Mouse (Mus musculus) forebrain, embryonic 15.5 days (tissue): Measurements from ENCODE around the gene Map2k7. TPM values are rescaled to one million over a fixed set of nuclear protein-coding genes. Genes with fewer than 3 reads are reported as not detected.

Experiments used
- ATAC-seq: fragments of 200-750 bp; cut with Nextera tagmentation; replicated peaks from 2 replicates; pipeline ENCODE4 v1.8.0; 2017; ENCODE audit warnings: mild to moderate bottlenecking, moderate TSS enrichment, moderate library complexity
- H3K27ac ChIP-seq: fragments of 300-500 bp; sonication (generic); replicated peaks from 2 replicates; pipeline ENCODE4 v1.5.1; 2015; ENCODE audit warnings: mild to moderate bottlenecking, inconsistent platforms
- H3K27me3 ChIP-seq: fragments of 300-500 bp; sonication (generic); 2 replicates; pipeline ENCODE4 v1.6.1; 2015; ENCODE audit warnings: inconsistent platforms
- H3K36me3 ChIP-seq: fragments of 300-500 bp; sonication (generic); 2 replicates; pipeline ENCODE4 v1.6.1; 2015; ENCODE audit warnings: mild to moderate bottlenecking, inconsistent platforms
- H3K4me1 ChIP-seq: fragments of 300-500 bp; sonication (generic); 2 replicates; pipeline ENCODE4 v1.6.1; 2015; ENCODE audit warnings: inconsistent platforms
- H3K4me2 ChIP-seq: fragments of 300-500 bp; sonication (generic); replicated peaks from 2 replicates; pipeline ENCODE4 v1.6.1; 2015; ENCODE audit warnings: mild to moderate bottlenecking, inconsistent platforms
- H3K4me3 ChIP-seq: fragments of 300-500 bp; sonication (generic); 2 replicates; pipeline ENCODE4 v1.5.1; 2015; ENCODE audit warnings: mild to moderate bottlenecking, inconsistent platforms
- H3K9ac ChIP-seq: fragments of 300-500 bp; sonication (generic); replicated peaks from 2 replicates; pipeline ENCODE4 v1.6.1; 2015; ENCODE audit warnings: mild to moderate bottlenecking, inconsistent platforms
- H3K9me3 ChIP-seq: fragments of 300-500 bp; sonication (generic); 2 replicates; pipeline ENCODE4 v1.6.1; 2016; ENCODE audit warnings: inconsistent platforms
- whole genome bisulfite sequencing: fragments of 180-500 bp; shearing (Covaris S2); methylation state at CpG from one replicate; pipeline ENCODE4 v1.1.7; 2015; ENCODE audit warnings: mixed read lengths; 5-methylcytosine and 5-hydroxymethylcytosine counted together
- polyA plus RNA-seq: library from polyadenylated mRNA; unstranded; fragments of >200 nt; fragmentation: Nextera tagmentation; extraction: Ambion mirVana; gene quantifications from 2 replicates; pipeline ENCODE4 v1.2.1, GENCODE M21; 2015

Map2k7 gene
- polyA plus RNA-seq, 1 experiment from 2014 or later, result 27.5 TPM

DNA sequence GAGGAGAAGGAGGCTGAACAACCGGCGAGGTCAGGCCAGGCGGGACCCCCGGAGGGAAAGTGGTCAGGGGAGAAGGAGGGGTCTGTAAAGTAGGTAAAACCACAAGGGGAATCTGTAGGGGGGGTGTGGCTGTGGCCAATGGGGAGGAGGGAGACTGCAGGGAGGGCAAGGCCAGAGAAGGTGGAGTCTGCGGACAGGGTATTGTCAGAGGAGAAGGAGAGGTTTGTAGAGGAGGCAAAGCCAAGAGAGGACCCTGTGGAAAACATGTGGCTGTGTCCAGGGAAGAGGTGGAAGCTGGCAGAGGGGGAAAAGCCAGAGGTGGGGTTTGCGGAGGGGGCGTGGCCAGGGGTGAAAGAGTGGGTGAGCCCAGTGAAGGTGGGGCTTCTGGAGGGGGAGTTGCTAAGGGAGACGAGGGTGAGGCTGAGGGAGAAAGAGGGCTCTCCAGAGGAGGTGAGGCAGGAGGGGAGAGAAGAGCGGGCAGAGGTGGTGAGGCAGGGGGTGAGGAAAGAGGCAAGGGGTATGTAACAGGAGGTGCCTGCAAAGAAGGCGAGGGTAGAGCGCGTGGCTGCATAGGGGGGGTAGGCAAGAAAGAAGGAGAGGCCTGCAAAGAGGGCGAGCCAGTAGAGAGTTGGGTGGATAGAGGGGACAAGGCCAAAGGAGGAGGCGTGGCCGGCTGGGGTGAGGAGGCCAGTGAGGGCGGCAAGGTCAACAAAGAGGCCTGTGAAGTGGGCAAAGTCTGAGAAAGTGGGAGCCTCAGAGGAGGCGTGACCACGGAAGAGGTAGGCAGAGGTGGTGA lies 25.1 kb upstream of the Map2k7 start:
- Histone ChIP-seq H3K4me3 (peak overlapping the region; percentile 46), H3K9me3 (no peaks in the 10 kb centered on the region), H3K4me2 (peak overlapping the region; percentile 98), H3K9ac (peak overlapping the region; percentile 53), H3K4me1 (peaks cover 41% of the 10 kb centered on the region), H3K27me3 (no peaks in the 10 kb centered on the region), H3K36me3 (peaks cover 25% of the 10 kb centered on the region), H3K27ac (peak overlapping the region; percentile 44)
- 6% methylated on average over 17 of the region's 18 CpGs for WGBS
- ATAC-seq, result peak; percentile 12

DNA sequence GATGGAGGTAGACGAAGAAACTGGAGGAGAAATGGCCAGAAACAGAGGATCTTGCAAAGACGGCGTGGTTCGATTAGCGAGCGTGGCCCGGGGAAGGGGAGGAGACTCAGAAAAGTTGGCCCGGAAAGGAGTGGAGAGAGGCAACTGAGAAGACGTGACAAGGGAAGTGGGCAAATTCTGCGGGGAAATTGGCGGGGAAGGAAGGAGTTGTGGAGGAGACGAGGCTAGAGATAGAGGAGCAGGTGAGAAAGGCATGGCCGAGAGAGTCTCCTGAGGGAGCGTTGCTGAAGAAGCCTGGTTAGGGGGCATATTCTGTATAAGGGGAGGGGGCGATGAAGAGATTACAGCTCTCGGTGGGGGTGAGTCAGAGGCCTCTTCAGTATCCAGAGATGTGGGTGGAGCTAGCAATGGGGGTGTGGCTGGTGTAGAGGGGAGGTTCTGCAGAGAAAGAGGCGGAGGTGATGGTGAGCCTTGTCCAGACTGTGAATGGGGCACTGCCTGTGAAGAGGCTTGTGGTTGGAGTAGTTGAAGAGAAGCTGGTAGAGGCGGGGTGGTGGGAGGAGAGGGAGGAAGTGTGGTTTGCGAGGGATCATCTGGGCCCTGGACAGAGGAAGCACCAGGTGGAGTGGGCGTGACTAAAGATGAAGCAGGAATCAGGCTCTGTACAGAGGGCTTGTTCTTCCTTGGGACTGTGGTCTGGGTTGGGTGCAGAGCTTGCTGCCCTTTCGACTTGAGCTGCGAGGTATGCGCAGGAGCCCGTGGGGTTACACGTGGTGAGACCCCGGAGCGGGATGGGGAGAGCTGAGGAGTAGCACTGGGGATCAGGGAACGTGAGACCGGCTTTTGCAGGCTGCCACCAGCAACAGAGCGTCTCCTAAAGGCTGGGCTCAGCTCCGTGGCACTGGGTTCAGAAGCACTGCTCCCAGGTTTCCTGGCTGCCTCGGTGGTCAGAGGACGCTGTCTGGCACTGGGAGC lies 24.2 kb upstream of the Map2k7 start:
- H3K4me1 ChIP-seq, result peaks cover 41% of the 10 kb centered on the region
- H3K27me3 ChIP-seq, result no peaks in the 10 kb centered on the region
- peak overlapping the region; percentile 98 for H3K4me2 ChIP-seq
- H3K36me3 ChIP-seq, result peaks cover 18% of the 10 kb centered on the region
- no peak for ATAC-seq
- H3K27ac ChIP-seq, result 0 out of 2 replicates have a peak overlapping the region, but pooled peaks have one; percentile 44
- peak overlapping the region; percentile 53 for H3K9ac ChIP-seq
- H3K9me3 ChIP-seq, result no peaks in the 10 kb centered on the region
- 19% methylated on average over 33 of the region's 33 CpGs for WGBS
- H3K4me3 ChIP-seq, result peak overlapping the region; percentile 46

DNA sequence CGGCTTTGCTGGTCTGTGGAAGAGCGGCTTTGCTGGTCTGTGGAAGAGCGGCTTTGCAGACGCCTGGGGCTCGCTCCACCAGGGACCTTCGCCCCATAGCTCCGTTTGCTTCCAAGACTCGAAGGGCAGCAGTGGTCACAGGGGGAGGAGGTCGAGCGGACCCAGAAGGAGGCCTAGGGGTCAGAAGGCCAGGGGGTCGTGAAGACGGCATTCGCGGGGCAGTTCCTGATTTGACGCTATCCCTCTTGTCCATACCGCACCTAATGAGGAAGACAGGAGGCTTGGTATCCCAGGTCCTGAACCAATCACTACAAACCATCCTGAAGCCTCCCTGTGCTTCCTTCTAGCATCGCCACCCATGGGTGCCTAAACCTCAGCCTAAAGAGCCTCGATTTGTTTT lies 22.2 kb upstream of the Map2k7 start:
- Histone ChIP-seq H3K4me2 (peak overlapping the region; percentile 98), H3K4me1 (peaks cover 41% of the 10 kb centered on the region), H3K4me3 (peak overlapping the region; percentile 78), H3K27ac (peak overlapping the region; percentile 96), H3K9ac (peak overlapping the region; percentile 97), H3K27me3 (no peaks in the 10 kb centered on the region), H3K9me3 (no peaks in the 10 kb centered on the region), H3K36me3 (no peaks in the 10 kb centered on the region)
- WGBS, result 4% methylated on average over 18 of the region's 18 CpGs
- ATAC-seq, result peak; percentile 4; the same call in 1 of the 2 replicates

DNA sequence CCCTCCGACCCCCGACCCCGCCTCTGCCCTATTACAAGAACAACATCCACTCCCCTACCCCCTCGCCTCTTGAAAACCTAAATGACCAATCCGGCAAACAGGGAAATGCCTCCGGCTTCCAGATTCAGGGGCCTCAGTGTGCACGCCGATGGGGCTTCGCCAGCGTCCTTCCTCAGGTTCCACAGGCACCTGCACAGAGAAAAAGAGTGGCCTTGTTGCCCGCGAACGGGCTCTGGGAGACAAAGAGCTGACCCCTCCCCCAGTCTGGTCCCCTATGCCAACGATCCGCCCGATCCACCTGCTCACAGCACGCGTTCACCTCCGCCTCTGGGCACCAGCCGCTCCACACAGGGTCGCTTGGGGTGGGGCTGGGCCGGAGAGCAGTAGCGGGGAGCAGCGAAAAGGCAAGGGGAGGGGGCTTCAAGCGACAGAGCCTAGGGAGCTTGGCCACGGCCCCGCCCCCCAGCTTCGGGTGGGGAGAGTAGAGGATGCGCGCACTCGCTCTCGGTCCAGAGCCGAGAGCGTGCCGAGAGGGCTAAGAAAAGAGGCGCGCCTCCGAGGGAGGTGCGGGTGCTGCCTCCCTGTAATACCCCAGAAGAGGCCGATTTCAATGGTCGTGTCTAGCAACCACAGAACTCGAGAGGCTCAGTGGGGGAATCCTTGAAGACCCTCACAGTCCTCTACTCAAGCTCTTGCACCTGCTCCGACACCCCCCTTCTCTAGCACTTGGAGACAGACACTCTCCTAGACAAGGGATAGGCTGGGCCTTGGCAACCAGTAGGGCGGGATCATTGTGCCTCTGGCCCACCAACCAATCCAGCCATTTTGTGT lies 21.5 kb upstream of the Map2k7 start, which contains the start of gene Prr36:
Gene Prr36, minus strand, starts transcription at position 669 of the 831 bp plus-strand sequence.
- Histone ChIP-seq H3K9me3 (no peaks in the 10 kb centered on the region), H3K9ac (peak within 1 kb of the TSS; percentile 97), H3K27me3 (no peaks in the 10 kb centered on the region), H3K36me3 (no peaks in the 10 kb centered on the region), H3K4me2 (peak within 1 kb of the TSS; percentile 98), H3K27ac (peak within 1 kb of the TSS; percentile 96), H3K4me1 (peaks cover 41% of the 10 kb centered on the region), H3K4me3 (peak within 1 kb of the TSS; percentile 78)
- under 1% methylated on average over 44 of the region's 44 CpGs for WGBS
- peak; percentile 91 for ATAC-seq

DNA sequence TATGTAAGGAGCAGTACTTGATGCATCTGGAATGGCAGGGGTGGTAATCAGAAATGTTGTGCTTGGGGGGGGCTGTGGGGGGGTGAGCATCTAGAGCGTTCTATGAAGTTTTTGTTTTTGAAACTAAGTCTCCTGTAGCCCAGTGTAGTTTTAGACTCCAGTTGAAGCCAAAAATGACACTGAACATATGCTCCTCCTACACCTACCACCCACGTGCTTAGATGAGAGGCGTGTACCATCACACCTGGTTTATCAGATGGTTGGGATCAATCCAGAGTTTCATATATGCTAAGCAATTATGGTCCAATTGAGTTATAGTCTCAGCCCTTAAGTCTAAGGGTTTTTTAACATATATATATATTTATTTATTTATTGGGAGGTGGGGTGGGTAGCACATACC lies 18.9 kb upstream of the Map2k7 start:
- no peaks in the 10 kb centered on the region for H3K36me3 ChIP-seq
- peaks cover 21% of the 10 kb centered on the region for H3K4me1 ChIP-seq
- no peak overlapping the region for H3K4me2 ChIP-seq
- no peak overlapping the region for H3K9ac ChIP-seq
- no peaks in the 10 kb centered on the region for H3K9me3 ChIP-seq
- H3K27ac ChIP-seq, result no peak overlapping the region
- no peak for ATAC-seq
- WGBS, result 90% methylated on average over 3 of the region's 3 CpGs
- no peak overlapping the region for H3K4me3 ChIP-seq
- H3K27me3 ChIP-seq, result no peaks in the 10 kb centered on the region

DNA sequence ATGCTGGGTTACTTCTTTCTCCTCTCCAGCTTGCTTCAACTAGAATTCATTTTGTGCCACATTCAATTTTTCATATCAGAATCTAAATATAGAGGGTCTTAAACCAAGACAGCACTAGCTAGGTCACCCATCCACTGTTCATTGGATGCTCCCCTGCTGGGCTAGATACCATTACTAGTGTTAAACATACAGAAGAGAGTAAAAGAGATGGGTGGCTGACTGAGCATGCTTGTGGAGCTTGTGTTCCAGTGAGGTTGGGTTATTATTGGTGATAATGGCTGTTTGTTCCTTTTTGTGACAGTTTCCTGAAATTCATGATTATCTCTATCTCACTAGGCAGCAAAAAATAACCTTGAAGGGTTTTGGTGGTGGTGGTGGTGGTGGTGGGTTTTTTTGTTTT lies 16.5 kb upstream of the Map2k7 start:
- Histone ChIP-seq H3K4me2 (no peak overlapping the region), H3K4me1 (peaks cover 12% of the 10 kb centered on the region), H3K27ac (no peak overlapping the region), H3K36me3 (no peaks in the 10 kb centered on the region), H3K9ac (no peak overlapping the region), H3K27me3 (0 out of 2 replicates have a peak, but pooled peaks cover 6% of the 10 kb centered on the region), H3K9me3 (no peaks in the 10 kb centered on the region), H3K4me3 (no peak overlapping the region)
- no peak for ATAC-seq

DNA sequence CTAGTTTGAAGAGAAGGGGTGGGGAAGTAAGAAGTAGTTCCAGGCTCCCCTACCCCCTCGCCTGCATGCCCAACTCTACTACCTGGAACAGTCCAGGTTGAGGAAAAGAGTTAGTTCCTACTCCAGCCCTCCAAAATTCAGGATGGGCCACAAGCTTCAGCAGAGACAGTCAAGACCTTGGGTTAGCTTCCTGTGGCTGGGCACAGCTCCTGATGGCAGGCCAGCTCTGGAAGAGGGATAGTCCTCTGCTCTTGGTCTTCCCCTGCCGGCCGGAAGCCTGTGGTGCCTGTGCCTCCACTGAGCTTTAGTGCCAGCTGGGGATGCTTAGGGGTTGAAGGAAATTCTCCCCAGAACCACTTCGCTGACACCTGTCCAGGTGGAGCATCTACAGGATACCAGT lies 12.2 kb upstream of the Map2k7 start:
- H3K4me3 ChIP-seq, result no peak overlapping the region
- H3K27ac ChIP-seq, result no peak overlapping the region
- ATAC-seq, result peak; percentile 13; the same call in 1 of the 2 replicates
- peak overlapping the region; percentile 24 for H3K4me2 ChIP-seq
- 29% methylated on average over 4 of the region's 4 CpGs for WGBS
- no peaks in the 10 kb centered on the region for H3K36me3 ChIP-seq
- peaks cover 7% of the 10 kb centered on the region; the same call in 1 of the 2 replicates for H3K4me1 ChIP-seq
- 0 out of 2 replicates have a peak, but pooled peaks cover 7% of the 10 kb centered on the region for H3K27me3 ChIP-seq
- no peaks in the 10 kb centered on the region for H3K9me3 ChIP-seq
- H3K9ac ChIP-seq, result no peak overlapping the region

DNA sequence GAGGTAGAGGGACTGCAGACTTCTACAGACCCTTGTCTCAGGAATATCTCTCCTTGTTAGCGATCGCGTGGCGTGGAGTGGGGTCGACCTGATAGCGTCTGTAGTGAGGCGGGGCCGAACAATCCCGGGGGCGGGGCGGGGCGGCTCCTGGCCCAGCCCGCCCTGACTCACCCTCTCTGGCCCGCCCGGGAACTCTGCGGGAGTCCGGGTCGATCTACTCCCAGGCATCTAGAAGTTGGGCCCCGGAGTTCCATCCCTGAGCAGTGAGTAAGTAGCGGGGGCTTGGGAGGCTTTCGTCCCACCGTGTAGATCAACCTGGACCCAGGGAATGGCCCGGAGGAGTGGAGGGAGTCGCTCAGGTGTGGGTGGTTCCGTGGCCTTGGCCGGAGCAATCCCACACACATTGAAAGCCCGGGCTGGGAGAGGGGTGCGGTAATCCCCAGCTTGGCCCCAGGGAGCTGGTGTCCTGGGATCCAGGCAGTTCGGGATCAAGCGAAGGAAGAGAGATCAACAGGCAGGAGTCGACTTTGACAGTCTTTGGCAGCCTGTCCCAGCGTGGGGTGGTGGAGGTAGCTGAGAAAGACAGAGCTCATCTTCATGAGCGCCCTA lies 11.7 kb upstream of the Map2k7 start, which contains the start of gene Lrrc8e:
Gene Lrrc8e, plus strand, starts transcription at position 89 of the 609 bp plus-strand sequence.
- no peak within 1 kb of the TSS for H3K4me3 ChIP-seq
- 0 out of 2 replicates have a peak, but pooled peaks cover 7% of the 10 kb centered on the region for H3K27me3 ChIP-seq
- WGBS, result 5% methylated on average over 33 of the region's 33 CpGs
- peak within 1 kb of the TSS; percentile 24 for H3K4me2 ChIP-seq
- H3K36me3 ChIP-seq, result no peaks in the 10 kb centered on the region
- ATAC-seq, result peak; percentile 41
- H3K9ac ChIP-seq, result no peak within 1 kb of the TSS
- no peak within 1 kb of the TSS for H3K27ac ChIP-seq
- no peaks in the 10 kb centered on the region for H3K9me3 ChIP-seq
- peaks cover 7% of the 10 kb centered on the region; the same call in 1 of the 2 replicates for H3K4me1 ChIP-seq

DNA sequence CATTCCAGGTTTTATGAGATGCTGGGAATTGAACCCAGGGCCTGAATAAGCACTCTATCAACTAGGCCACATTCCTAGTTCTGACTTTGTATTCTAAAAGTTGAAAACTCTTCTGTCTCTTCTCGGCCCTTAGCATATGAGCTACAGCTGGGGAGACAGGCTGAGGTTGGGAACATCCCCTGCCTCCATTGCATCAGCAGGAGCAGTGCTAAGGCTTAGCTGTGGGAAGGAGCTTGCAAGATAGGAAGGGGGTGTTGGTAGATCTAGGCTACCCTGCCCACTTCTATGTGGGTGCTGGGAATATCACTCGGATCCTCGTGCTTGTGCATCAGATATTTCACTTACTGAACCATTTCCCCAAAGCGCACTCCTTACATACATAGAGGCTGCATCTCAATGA lies 10.6 kb upstream of the Map2k7 start:
- Histone ChIP-seq H3K27me3 (0 out of 2 replicates have a peak, but pooled peaks cover 7% of the 10 kb centered on the region), H3K4me3 (no peak overlapping the region), H3K9me3 (no peaks in the 10 kb centered on the region), H3K36me3 (no peaks in the 10 kb centered on the region), H3K27ac (no peak overlapping the region), H3K4me2 (no peak overlapping the region), H3K4me1 (peaks cover 7% of the 10 kb centered on the region; the same call in 1 of the 2 replicates), H3K9ac (no peak overlapping the region)
- 90% methylated on average over 4 of the region's 4 CpGs for WGBS
- no peak for ATAC-seq

DNA sequence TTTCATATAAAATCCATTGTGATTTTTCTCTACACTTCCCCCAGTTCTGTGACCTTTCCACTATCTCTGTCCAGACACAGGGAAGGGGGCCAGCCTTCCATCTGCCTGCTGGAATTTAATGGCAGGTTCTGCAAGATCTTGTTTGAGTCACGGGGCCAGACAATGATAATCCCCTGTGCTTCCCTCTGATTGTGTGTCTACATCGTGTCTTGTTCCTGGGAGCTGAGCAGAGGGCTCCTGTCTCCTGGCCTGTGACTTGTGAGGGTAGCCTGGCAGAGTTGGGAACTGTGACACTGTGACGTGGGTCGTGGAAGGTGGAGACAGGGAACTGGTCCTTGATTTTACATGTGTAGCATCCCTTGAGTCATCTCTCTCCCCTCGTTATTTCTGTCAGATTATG lies 8.8 kb upstream of the Map2k7 start:
- no peak overlapping the region for H3K9ac ChIP-seq
- 0 out of 2 replicates have a peak, but pooled peaks cover 7% of the 10 kb centered on the region for H3K27me3 ChIP-seq
- no peak overlapping the region for H3K4me3 ChIP-seq
- ATAC-seq, result no peak
- H3K36me3 ChIP-seq, result no peaks in the 10 kb centered on the region
- 64% methylated on average over 5 of the region's 5 CpGs for WGBS
- H3K27ac ChIP-seq, result no peak overlapping the region
- H3K9me3 ChIP-seq, result no peaks in the 10 kb centered on the region
- no peak overlapping the region for H3K4me2 ChIP-seq
- peaks cover 7% of the 10 kb centered on the region; the same call in 1 of the 2 replicates for H3K4me1 ChIP-seq
